Mouse (Mus musculus) lung, embryonic 15.5 days (tissue): ENCODE data around the gene Wdfy2. TPM values are rescaled to one million over a fixed set of nuclear protein-coding genes. Genes with fewer than 3 reads are reported as not detected.

Experiments used
- ATAC-seq: fragments of 200-750 bp; cut with Nextera tagmentation; 2 replicates; pipeline ENCODE4 v1.8.0; 2017; ENCODE audit warnings: moderate number of reproducible peaks, borderline replicate concordance; ENCODE audit not compliant: low FRiP score, low TSS enrichment; ENCODE audit errors: extremely low read depth
- H3K27ac ChIP-seq: fragments of 300-500 bp; sonication (generic); 2 replicates; pipeline ENCODE4 v1.5.1; 2015; ENCODE audit warnings: moderate library complexity, mild to moderate bottlenecking, inconsistent platforms
- H3K27me3 ChIP-seq: fragments of 300-500 bp; sonication (generic); 2 replicates; pipeline ENCODE4 v1.6.1; 2015; ENCODE audit warnings: inconsistent platforms
- H3K36me3 ChIP-seq: fragments of 300-500 bp; sonication (generic); 2 replicates; pipeline ENCODE4 v1.6.1; 2015; ENCODE audit warnings: inconsistent platforms
- H3K4me1 ChIP-seq: fragments of 300-500 bp; sonication (generic); 2 replicates; pipeline ENCODE4 v1.6.1; 2015; ENCODE audit warnings: inconsistent platforms
- H3K4me2 ChIP-seq: fragments of 300-500 bp; sonication (generic); 2 replicates; pipeline ENCODE4 v1.6.1; 2015; ENCODE audit warnings: inconsistent platforms, mild to moderate bottlenecking, moderate library complexity
- H3K4me3 ChIP-seq: fragments of 300-500 bp; sonication (generic); 2 replicates; pipeline ENCODE4 v1.5.1; 2015; ENCODE audit warnings: mild to moderate bottlenecking, inconsistent platforms
- H3K9ac ChIP-seq: fragments of 300-500 bp; sonication (generic); 2 replicates; pipeline ENCODE4 v1.6.1; 2015; ENCODE audit warnings: inconsistent platforms
- H3K9me3 ChIP-seq: fragments of 300-500 bp; sonication (generic); 2 replicates; pipeline ENCODE4 v1.6.1; 2016; ENCODE audit warnings: inconsistent platforms
- WGBS: fragments of 180-500 bp; shearing (Covaris S2); methylation state at CpG from one replicate; pipeline ENCODE4 v1.1.7; 2015; 5-methylcytosine and 5-hydroxymethylcytosine counted together
- polyA plus RNA-seq: library from polyadenylated mRNA; unstranded; fragments of >200 nt; fragmentation: Nextera tagmentation; extraction: Ambion mirVana; gene quantifications from 2 replicates; pipeline ENCODE4 v1.2.1, GENCODE M21; 2015

Wdfy2 gene
- polyA plus RNA-seq, 1 experiment from 2014 or later: 6.2 TPM

DNA sequence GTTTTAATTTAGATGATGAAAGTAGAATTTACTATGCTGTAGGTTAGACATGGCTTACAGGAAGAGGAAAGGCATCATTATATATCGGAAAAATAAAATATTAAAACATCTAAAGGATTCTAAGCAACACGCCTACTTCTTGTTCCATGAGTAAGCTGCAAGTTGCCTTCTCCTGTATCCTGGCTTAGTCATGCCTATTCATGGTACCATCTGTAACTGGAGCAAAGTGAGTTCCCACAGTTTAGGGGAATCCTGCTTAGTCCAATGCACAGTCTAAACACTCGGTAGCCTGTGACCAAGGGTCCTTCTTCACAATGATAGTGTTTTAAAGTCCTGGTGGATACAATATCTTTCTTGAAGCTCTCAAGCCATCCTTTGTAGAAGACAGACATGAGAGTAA, 109.3 kb downstream of the Wdfy2 start:
- Histone ChIP-seq H3K4me1 (no peaks in the 10 kb centered on the region), H3K4me3 (no peak overlapping the region), H3K9ac (no peak overlapping the region), H3K27me3 (no peaks in the 10 kb centered on the region), H3K36me3 (peaks cover 6% of the 10 kb centered on the region; the same call in 1 of the 2 replicates), H3K27ac (no peak overlapping the region), H3K9me3 (no peaks in the 10 kb centered on the region), H3K4me2 (no peak overlapping the region)
- no peak for ATAC-seq
- WGBS: 96% methylated on average over 3 of the region's 3 CpGs

DNA sequence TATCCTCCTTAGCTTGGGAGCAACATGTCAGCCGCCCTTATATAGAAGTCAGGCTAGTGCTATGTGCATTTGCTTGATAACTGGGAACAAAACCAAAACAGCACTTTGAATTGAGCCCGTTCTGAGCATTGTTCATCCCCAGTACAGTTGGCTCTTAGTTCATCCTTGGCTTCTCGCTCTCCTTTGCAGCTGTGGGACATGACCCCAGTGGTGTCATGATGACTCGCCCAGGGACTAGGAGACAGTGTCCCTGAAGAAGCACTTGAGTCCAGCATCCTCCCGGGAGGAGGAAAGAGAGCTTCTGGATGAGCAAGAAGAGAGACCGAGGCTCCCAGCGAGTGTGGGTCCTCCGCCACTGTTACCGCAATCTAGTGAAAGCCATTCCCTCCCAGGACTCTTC, 118.6 kb downstream of the Wdfy2 start:
- Histone ChIP-seq H3K9ac (no peak overlapping the region), H3K4me1 (no peaks in the 10 kb centered on the region), H3K4me3 (no peak overlapping the region), H3K27ac (no peak overlapping the region), H3K4me2 (no peak overlapping the region), H3K9me3 (no peaks in the 10 kb centered on the region), H3K27me3 (no peaks in the 10 kb centered on the region), H3K36me3 (peaks cover 20% of the 10 kb centered on the region; the same call in 1 of the 2 replicates)
- 88% methylated on average over 9 of the region's 9 CpGs for WGBS
- no peak for ATAC-seq

DNA sequence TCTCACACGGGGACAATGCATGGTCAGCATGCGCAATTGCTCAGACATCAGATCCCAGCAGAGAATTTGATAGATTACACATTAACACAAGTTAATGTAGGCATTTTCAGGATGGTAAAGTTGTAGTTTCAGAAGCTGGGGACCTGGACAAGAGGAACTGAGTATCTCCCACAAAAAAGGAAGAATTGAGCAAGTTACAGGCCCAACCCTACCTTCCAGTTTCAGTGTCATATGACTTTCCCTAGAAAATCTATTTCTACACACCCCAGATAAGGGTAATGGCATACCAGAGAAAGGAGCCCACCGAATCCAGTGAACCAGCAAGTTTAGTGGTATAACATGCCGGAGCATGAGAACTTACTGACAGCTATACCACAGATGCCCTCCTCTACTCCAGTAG, 126.2 kb downstream of the Wdfy2 start:
- Histone ChIP-seq H3K27ac (no peak overlapping the region), H3K9ac (no peak overlapping the region), H3K4me2 (no peak overlapping the region), H3K4me1 (0 out of 2 replicates have a peak, but pooled peaks cover 4% of the 10 kb centered on the region), H3K27me3 (no peaks in the 10 kb centered on the region), H3K4me3 (no peak overlapping the region), H3K9me3 (no peaks in the 10 kb centered on the region), H3K36me3 (peaks cover 3% of the 10 kb centered on the region; the same call in 1 of the 2 replicates)
- no peak for ATAC-seq
- 76% methylated on average over 4 of the region's 4 CpGs for WGBS

DNA sequence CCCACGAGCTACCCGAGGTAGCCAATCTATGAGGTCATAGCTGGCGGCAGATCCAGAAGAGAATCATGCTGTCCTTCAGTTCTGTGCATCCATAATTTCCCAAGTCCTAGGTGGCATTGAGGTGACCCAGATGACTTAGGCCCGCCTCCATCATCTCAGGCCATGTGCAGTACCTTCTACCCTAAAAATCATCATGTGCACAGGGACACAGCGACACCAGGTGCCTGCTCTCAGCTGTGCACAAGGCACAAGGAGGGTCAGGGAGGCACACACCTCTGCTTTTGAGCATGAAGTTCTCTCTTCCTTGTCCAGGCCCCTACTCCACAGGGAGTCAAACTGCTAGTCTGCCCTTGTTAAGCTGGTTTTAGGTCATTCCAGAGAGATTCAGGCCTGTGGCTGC, 127.9 kb downstream of the Wdfy2 start:
- no peak overlapping the region for H3K4me3 ChIP-seq
- H3K27ac ChIP-seq: no peak overlapping the region
- peak overlapping the region; percentile 49; the same call in 1 of the 2 replicates for H3K4me2 ChIP-seq
- no peaks in the 10 kb centered on the region for H3K9me3 ChIP-seq
- H3K4me1 ChIP-seq: 0 out of 2 replicates have a peak, but pooled peaks cover 4% of the 10 kb centered on the region
- H3K36me3 ChIP-seq: no peaks in the 10 kb centered on the region
- no peak overlapping the region for H3K9ac ChIP-seq
- WGBS: 86% methylated on average over 5 of the region's 5 CpGs
- H3K27me3 ChIP-seq: no peaks in the 10 kb centered on the region
- no peak for ATAC-seq

DNA sequence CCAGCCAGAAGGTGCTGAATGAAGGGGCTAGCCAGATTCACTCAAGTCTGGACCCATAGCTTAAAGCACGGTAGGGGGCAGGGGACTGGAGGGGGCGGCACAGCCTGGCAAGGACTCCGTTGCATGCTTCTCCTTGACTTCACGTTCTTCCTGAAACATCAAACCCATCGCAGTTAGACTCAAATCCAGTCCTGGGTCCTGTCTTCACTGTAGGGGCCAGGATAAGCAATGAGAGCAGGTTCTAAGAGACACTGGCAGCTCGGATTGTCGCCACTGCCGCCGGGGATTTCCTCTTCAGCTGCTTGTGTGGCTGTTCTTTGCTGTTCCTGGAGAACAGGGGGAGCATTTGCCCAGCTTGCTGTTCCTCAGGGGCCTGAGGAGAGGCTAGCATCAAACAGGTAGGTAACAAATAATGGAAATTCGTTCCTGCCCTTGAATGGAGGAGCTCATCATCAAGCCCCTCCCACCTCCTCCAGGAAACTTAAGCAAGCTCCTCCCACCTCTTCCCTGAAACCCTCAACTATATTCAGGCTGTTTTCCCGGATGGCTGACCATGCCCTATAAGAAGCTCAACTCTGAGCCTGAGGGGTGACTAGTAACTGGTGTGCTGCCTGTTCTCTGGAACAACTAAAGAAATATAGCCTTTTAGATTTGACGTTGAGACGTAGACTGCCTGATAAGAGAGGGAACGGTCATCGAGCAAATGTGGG, 128.5 kb downstream of the Wdfy2 start:
- Histone ChIP-seq H3K4me1 (0 out of 2 replicates have a peak, but pooled peaks cover 4% of the 10 kb centered on the region), H3K27me3 (no peaks in the 10 kb centered on the region), H3K36me3 (no peaks in the 10 kb centered on the region), H3K4me3 (peak overlapping the region; percentile 26), H3K9me3 (no peaks in the 10 kb centered on the region), H3K27ac (no peak overlapping the region), H3K4me2 (peak overlapping the region; percentile 49), H3K9ac (no peak overlapping the region)
- ATAC-seq: no peak
- 18% methylated on average over 15 of the region's 15 CpGs for WGBS

DNA sequence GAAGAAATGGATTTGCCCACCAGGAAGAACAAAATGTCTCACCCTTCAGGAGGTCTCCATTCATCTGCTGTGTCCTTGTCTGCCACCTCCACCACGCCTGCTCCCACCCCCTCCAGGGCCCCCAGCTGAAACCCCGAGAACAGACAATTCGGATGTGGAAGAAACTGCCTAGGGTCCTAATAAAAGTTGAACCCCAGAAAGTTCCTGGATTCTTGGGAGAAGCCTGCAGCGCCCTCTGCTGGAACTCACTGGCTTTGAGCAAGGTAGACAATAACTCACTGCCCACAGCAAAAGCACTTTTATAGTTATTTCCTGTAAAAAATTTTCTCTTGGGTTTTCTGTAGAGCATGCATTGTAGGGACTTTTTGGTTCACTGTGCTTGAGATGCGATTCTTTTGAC, 137.6 kb downstream of the Wdfy2 start:
- Histone ChIP-seq H3K4me1 (no peaks in the 10 kb centered on the region), H3K4me3 (no peak overlapping the region), H3K27ac (no peak overlapping the region), H3K36me3 (no peaks in the 10 kb centered on the region), H3K9me3 (no peaks in the 10 kb centered on the region), H3K9ac (no peak overlapping the region), H3K4me2 (no peak overlapping the region), H3K27me3 (no peaks in the 10 kb centered on the region)
- WGBS: 12% methylated on average over 5 of the region's 5 CpGs
- ATAC-seq: no peak

DNA sequence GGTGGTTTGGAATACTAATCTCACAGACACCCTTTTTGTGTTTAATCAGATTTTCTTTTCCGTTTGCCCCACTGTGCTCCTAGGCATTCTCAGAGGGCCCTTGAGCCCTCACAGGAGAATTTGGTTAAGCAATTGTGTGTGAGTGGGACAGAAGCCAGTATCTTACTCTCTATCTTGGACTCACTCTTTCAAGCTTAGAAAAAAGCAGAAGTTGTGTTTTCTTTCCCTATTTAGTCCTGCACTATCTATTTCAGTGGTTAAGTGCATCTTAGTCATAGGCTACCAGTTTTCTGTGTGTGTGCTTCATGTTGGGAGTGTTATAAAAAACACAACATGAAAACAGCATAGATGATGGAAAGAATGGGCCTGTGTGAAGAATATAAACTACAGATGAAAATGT, 142.3 kb downstream of the Wdfy2 start:
- H3K4me3 ChIP-seq: no peak overlapping the region
- H3K27ac ChIP-seq: no peak overlapping the region
- ATAC-seq: no peak
- H3K9me3 ChIP-seq: no peaks in the 10 kb centered on the region
- H3K4me1 ChIP-seq: no peaks in the 10 kb centered on the region
- H3K9ac ChIP-seq: no peak overlapping the region
- H3K4me2 ChIP-seq: no peak overlapping the region
- H3K27me3 ChIP-seq: no peaks in the 10 kb centered on the region
- WGBS: 76% methylated on average over 1 of the region's 1 CpGs
- H3K36me3 ChIP-seq: no peaks in the 10 kb centered on the region

DNA sequence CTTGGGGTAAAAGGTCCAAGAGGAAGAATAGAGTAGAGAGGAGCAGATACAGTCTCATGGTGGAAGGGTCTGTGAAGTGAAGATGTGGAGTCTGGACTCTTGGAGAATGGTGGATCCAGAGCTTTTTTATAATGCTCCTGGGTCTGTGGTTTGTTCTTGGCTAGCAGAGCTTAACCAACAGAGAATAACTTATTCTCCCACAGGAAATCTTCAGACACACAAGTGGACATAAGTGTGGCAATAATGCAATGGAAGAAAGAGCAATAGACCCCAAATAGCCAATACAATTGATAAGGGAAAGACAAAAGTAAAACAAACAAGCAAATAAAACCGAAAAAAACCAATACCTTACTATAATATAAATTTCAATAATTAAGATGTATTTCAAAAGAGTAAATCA, 146.9 kb downstream of the Wdfy2 start, which contains the start of gene Defb48:
TSS of gene Defb48 (minus strand) at position 101 of the 400 bp plus-strand sequence.
- H3K9ac ChIP-seq: no peak within 1 kb of the TSS
- no peaks in the 10 kb centered on the region for H3K9me3 ChIP-seq
- no peak within 1 kb of the TSS for H3K4me3 ChIP-seq
- ATAC-seq: no peak
- H3K27ac ChIP-seq: no peak within 1 kb of the TSS
- H3K4me2 ChIP-seq: no peak within 1 kb of the TSS
- no peaks in the 10 kb centered on the region for H3K27me3 ChIP-seq
- H3K4me1 ChIP-seq: no peaks in the 10 kb centered on the region
- H3K36me3 ChIP-seq: no peaks in the 10 kb centered on the region
- 50% methylated on average over 1 of the region's 1 CpGs for WGBS

DNA sequence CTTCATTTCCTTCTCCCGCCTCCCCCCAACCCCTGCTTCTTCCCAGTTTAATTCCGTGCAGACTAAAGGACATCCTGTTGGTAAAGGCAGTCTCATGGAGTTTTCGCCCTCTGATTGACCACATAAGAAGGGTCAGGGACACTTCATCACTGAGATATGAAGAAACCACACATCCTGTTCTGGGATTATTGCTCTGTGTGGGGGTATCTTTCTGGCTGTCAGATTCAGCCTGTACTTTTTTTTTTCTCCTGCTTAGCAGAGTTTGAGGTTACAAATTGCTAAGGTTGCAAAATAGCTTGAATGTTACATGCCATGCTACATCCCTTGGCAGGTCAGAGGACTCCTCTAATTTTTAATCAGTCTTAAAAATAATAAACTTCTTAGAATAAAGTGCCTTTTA, 153.8 kb downstream of the Wdfy2 start:
- Histone ChIP-seq H3K27ac (no peak overlapping the region), H3K27me3 (no peaks in the 10 kb centered on the region), H3K4me3 (no peak overlapping the region), H3K9ac (no peak overlapping the region), H3K4me2 (no peak overlapping the region), H3K4me1 (no peaks in the 10 kb centered on the region), H3K36me3 (no peaks in the 10 kb centered on the region), H3K9me3 (no peaks in the 10 kb centered on the region)
- no peak for ATAC-seq
- 39% methylated on average over 3 of the region's 3 CpGs for WGBS

DNA sequence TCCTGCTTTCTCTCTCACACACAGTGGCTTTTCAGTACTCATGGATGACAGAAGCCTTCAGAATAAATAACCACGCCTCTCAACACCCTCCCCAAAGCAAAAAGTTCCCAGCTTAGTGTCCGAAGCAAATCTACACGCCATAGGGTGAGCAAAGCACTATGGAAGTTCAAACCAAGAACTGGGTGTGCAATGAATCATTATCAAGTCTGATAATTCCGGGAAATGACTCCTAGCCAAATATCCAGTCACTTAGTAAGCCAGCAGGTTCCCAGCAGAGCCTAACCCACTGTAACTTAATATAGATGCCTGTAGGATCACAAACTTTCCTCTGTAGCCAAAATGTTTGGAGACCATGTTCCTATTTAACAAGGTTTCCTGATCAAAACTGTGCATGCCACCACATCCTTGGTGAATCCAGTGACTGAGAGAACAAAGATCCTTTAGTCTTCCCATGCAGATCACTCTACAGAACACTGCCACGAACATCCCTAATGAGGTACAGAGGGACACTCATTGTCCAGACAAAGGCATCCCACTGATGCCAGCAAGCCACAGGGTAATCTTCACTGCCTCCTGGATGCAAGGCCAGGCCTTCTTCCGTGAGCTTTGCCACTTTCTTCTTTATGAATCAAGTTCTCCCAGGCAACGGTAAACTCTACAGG, 154.5 kb downstream of the Wdfy2 start:
- no peak overlapping the region for H3K4me3 ChIP-seq
- no peak overlapping the region for H3K9ac ChIP-seq
- H3K27me3 ChIP-seq: no peaks in the 10 kb centered on the region
- WGBS: 63% methylated on average over 7 of the region's 7 CpGs
- no peaks in the 10 kb centered on the region for H3K9me3 ChIP-seq
- H3K4me2 ChIP-seq: no peak overlapping the region
- no peaks in the 10 kb centered on the region for H3K4me1 ChIP-seq
- no peaks in the 10 kb centered on the region for H3K36me3 ChIP-seq
- H3K27ac ChIP-seq: no peak overlapping the region
- ATAC-seq: no peak

DNA sequence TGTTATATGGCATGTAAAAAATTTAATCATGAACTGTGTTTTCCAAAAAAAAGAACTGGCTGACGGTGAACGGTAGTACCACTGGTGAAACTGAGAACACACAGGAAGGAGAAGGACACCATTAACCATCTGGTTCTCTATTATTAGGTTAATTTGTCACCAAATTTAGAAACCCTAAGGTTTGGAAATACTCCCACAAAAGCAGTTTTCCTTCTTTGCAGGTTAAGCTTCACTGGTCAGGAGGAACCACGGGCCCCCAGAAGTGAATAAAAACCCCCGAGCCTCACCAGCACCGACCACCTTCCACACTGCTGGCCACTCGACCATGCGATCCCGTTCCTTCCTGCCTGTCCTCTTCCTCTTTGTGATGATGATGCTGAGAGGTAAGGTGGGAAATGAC, 160.3 kb downstream of the Wdfy2 start, which contains the start of gene Defb47:
TSS of gene Defb47 (plus strand) at position 301 of the 400 bp plus-strand sequence.
- Histone ChIP-seq H3K36me3 (no peaks in the 10 kb centered on the region), H3K9ac (no peak within 1 kb of the TSS), H3K4me1 (no peaks in the 10 kb centered on the region), H3K9me3 (no peaks in the 10 kb centered on the region), H3K4me3 (no peak within 1 kb of the TSS), H3K4me2 (no peak within 1 kb of the TSS), H3K27me3 (no peaks in the 10 kb centered on the region), H3K27ac (no peak within 1 kb of the TSS)
- 82% methylated on average over 8 of the region's 8 CpGs for WGBS
- no peak for ATAC-seq

DNA sequence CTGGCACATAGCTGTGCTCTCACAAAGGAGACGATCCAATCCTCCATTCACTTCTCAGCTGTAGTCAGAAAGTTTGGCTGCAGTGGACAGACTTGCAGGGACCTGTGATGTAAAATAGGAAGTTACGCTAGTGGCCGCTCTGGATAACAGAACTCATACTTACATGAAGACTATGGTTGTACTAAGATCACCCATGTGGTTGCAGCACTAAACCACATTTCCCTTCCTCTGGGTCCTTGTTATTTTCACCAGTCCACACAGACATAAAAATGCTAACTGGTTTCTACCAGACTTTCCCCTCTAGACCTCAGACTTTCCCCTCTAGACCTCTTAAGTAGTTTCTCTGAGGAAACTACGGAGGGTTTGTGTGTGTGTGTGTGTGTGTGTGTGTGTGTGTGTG, 161.5 kb downstream of the Wdfy2 start:
- WGBS: 86% methylated on average over 4 of the region's 4 CpGs
- no peak overlapping the region for H3K9ac ChIP-seq
- no peak overlapping the region for H3K27ac ChIP-seq
- H3K27me3 ChIP-seq: no peaks in the 10 kb centered on the region
- H3K4me2 ChIP-seq: no peak overlapping the region
- no peaks in the 10 kb centered on the region for H3K4me1 ChIP-seq
- H3K4me3 ChIP-seq: no peak overlapping the region
- H3K9me3 ChIP-seq: no peaks in the 10 kb centered on the region
- no peaks in the 10 kb centered on the region for H3K36me3 ChIP-seq
- ATAC-seq: no peak
